Mouse (Mus musculus) macrophage (primary cell): ENCODE results near the gene Ppp1r13b. TPM values are rescaled to one million over a fixed set of nuclear protein-coding genes. Genes with fewer than 3 reads are reported as not detected.

Experiments used
- H3K27ac ChIP-seq: fragments of 350-480 bp; formaldehyde crosslinking; 2 replicates; pipeline ENCODE4 v1.9.0; 2021
- H3K36me3 ChIP-seq: fragments of 350-480 bp; formaldehyde crosslinking; 2 replicates; pipeline ENCODE4 v1.9.0; 2021; ENCODE audit errors: inconsistent target
- H3K4me3 ChIP-seq: fragments of 350-480 bp; formaldehyde crosslinking; 2 replicates; pipeline ENCODE4 v1.9.0; 2021; ENCODE audit errors: inconsistent target
- H3K79me2 ChIP-seq: fragments of 350-480 bp; formaldehyde crosslinking; 2 replicates; pipeline ENCODE4 v1.9.0; 2021; ENCODE audit errors: inconsistent target
- WGBS: methylation state at CpG from one replicate; pipeline ENCODE4 v1.1.7; 2026; ENCODE audit warnings: inconsistent platforms; ENCODE audit not compliant: missing documents; 5-methylcytosine and 5-hydroxymethylcytosine counted together
- polyA plus RNA-seq: library from polyadenylated mRNA; stranded (reverse); fragments of 250-400 nt; gene quantifications from 3 replicates; pipeline ENCODE4 v1.2.4, GENCODE M21; 2018; ENCODE audit warnings: inconsistent platforms

Ppp1r13b gene
- polyA plus RNA-seq, 1 experiment from 2014 or later = 11.1 TPM

GRCm38 (mm10) chr12:111882022-111882421, 25.9 kb downstream of the Ppp1r13b start:
- peaks cover 79% of the 10 kb centered on the region; the same call in 1 of the 2 replicates for H3K79me2 ChIP-seq
- 70% methylated on average over 3 of the region's 3 CpGs for WGBS
- no peak overlapping the region for H3K27ac ChIP-seq
- H3K4me3 ChIP-seq = no peak overlapping the region
- H3K36me3 ChIP-seq = no peaks in the 10 kb centered on the region

GRCm38 (mm10) chr12:111878213-111878612, 29.7 kb downstream of the Ppp1r13b start:
- no peaks in the 10 kb centered on the region for H3K36me3 ChIP-seq
- WGBS = 19% methylated on average over 3 of the region's 3 CpGs
- H3K79me2 ChIP-seq = peaks cover 62% of the 10 kb centered on the region; the same call in 1 of the 2 replicates

GRCm38 (mm10) chr12:111875499-111875898, 32.4 kb downstream of the Ppp1r13b start:
- Histone ChIP-seq H3K4me3 (no peak overlapping the region), H3K36me3 (peaks cover 8% of the 10 kb centered on the region; the same call in 1 of the 2 replicates), H3K79me2 (peaks cover 42% of the 10 kb centered on the region; the same call in 1 of the 2 replicates), H3K27ac (no peak overlapping the region)
- 95% methylated on average over 3 of the region's 3 CpGs for WGBS

More at GRCm38 (mm10) chr12:111878213-111878612, 29.7 kb downstream of the Ppp1r13b start:
- Histone ChIP-seq H3K27ac (no peak overlapping the region), H3K4me3 (no peak overlapping the region)

- Histone ChIP-seq H3K4me3 (no peak overlapping the region), H3K27ac (no peak overlapping the region), H3K79me2 (peaks cover 36% of the 10 kb centered on the region; the same call in 1 of the 2 replicates), H3K36me3 (peaks cover 15% of the 10 kb centered on the region; the same call in 1 of the 2 replicates)
- WGBS = 80% methylated on average over 1 of the region's 1 CpGs
Observed at GRCm38 (mm10) chr12:111874601-111875140, 33.2 kb downstream of the Ppp1r13b start.

- Histone ChIP-seq H3K27ac (no peak overlapping the region), H3K4me3 (no peak overlapping the region), H3K36me3 (peaks cover 19% of the 10 kb centered on the region; the same call in 1 of the 2 replicates), H3K79me2 (peaks cover 20% of the 10 kb centered on the region; the same call in 1 of the 2 replicates)
- WGBS = 83% methylated on average over 5 of the region's 5 CpGs
Observed at GRCm38 (mm10) chr12:111872079-111872478, 35.8 kb downstream of the Ppp1r13b start.

DNA sequence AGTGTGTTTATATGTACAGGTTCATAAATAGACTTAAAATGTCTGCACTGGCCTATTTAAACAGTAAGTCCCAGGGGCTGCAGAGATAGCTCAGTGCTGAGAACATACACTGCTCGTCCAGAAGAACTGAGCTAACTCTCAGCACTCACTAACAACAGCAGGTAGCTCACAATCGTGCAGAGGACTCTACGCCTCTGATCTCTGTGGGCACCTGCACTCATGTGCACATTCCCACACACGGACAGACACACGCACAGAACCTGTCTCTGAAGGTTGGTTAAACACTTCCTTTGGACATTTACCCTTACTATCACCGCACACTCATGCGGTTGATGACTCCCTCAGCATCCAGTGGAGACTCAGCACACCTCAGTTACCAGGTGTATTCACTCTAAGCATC, 37.1 kb downstream of the Ppp1r13b start:
- Histone ChIP-seq H3K27ac (no peak overlapping the region), H3K4me3 (no peak overlapping the region), H3K36me3 (peaks cover 25% of the 10 kb centered on the region; the same call in 1 of the 2 replicates), H3K79me2 (peaks cover 13% of the 10 kb centered on the region; the same call in 1 of the 2 replicates)
- WGBS = 96% methylated on average over 7 of the region's 7 CpGs

- Histone ChIP-seq H3K79me2 (peaks cover 5% of the 10 kb centered on the region; the same call in 1 of the 2 replicates), H3K36me3 (peaks cover 25% of the 10 kb centered on the region; the same call in 1 of the 2 replicates), H3K4me3 (no peak overlapping the region), H3K27ac (no peak overlapping the region)
- WGBS = 91% methylated on average over 1 of the region's 1 CpGs
Observed at GRCm38 (mm10) chr12:111869806-111870205, 38.1 kb downstream of the Ppp1r13b start.

GRCm38 (mm10) chr12:111864206-111864824, 43.6 kb downstream of the Ppp1r13b start:
- Histone ChIP-seq H3K36me3 (peaks cover 19% of the 10 kb centered on the region), H3K4me3 (no peak overlapping the region), H3K27ac (no peak overlapping the region), H3K79me2 (no peaks in the 10 kb centered on the region)
- WGBS = 86% methylated on average over 4 of the region's 4 CpGs

GRCm38 (mm10) chr12:111855448-111855847, 52.5 kb downstream of the Ppp1r13b start:
- 92% methylated on average over 2 of the region's 2 CpGs for WGBS
- Histone ChIP-seq H3K79me2 (no peaks in the 10 kb centered on the region), H3K4me3 (no peak overlapping the region), H3K36me3 (peaks cover 6% of the 10 kb centered on the region; the same call in 1 of the 2 replicates), H3K27ac (no peak overlapping the region)

- Histone ChIP-seq H3K4me3 (no peak overlapping the region), H3K79me2 (no peaks in the 10 kb centered on the region), H3K27ac (no peak overlapping the region), H3K36me3 (0 out of 2 replicates have a peak, but pooled peaks cover 4% of the 10 kb centered on the region)
- 96% methylated on average over 4 of the region's 4 CpGs for WGBS
Observed at GRCm38 (mm10) chr12:111853546-111853945, 54.4 kb downstream of the Ppp1r13b start.

- Histone ChIP-seq H3K4me3 (no peak overlapping the region), H3K36me3 (0 out of 2 replicates have a peak, but pooled peaks cover 4% of the 10 kb centered on the region), H3K79me2 (no peaks in the 10 kb centered on the region), H3K27ac (no peak overlapping the region)
- WGBS = 53% methylated on average over 10 of the region's 10 CpGs
Observed at GRCm38 (mm10) chr12:111853011-111853436, 54.9 kb downstream of the Ppp1r13b start.

DNA sequence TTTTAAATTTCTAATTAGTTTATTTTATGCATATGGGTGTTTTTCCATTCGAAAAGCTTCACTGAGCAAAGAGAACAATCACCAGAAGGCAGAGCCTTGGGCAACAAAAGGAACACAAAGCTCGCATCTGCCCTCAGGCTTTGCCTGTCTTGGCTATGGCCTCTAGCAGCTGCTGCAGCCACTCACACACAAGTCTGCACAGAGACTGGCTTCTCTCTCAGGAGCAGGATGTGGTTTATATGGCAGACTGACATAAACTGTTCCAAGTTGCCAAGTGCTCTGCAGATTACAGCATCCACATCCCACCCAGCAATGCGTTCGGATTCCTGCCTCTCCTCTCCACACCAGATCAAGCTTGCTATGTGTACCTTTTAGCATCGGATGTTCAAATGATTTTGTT, 56.2 kb downstream of the Ppp1r13b start:
- H3K27ac ChIP-seq = no peak overlapping the region
- no peak overlapping the region for H3K4me3 ChIP-seq
- WGBS = 89% methylated on average over 3 of the region's 5 CpGs
- 0 out of 2 replicates have a peak, but pooled peaks cover 4% of the 10 kb centered on the region for H3K36me3 ChIP-seq
- H3K79me2 ChIP-seq = no peaks in the 10 kb centered on the region

- 87% methylated on average over 2 of the region's 2 CpGs for WGBS
- no peak overlapping the region for H3K27ac ChIP-seq
- H3K36me3 ChIP-seq = 0 out of 2 replicates have a peak, but pooled peaks cover 4% of the 10 kb centered on the region
Observed at GRCm38 (mm10) chr12:111851235-111851634, 56.7 kb downstream of the Ppp1r13b start.

GRCm38 (mm10) chr12:111848300-111848798, 59.6 kb downstream of the Ppp1r13b start:
- Histone ChIP-seq H3K27ac (peak overlapping the region; percentile 65), H3K4me3 (no peak overlapping the region), H3K79me2 (no peaks in the 10 kb centered on the region), H3K36me3 (no peaks in the 10 kb centered on the region)
- 80% methylated on average over 9 of the region's 9 CpGs for WGBS

More at GRCm38 (mm10) chr12:111851235-111851634, 56.7 kb downstream of the Ppp1r13b start:
- Histone ChIP-seq H3K79me2 (no peaks in the 10 kb centered on the region), H3K4me3 (no peak overlapping the region)

- 98% methylated on average over 10 of the region's 10 CpGs for WGBS
- Histone ChIP-seq H3K27ac (no peak overlapping the region), H3K79me2 (no peaks in the 10 kb centered on the region), H3K36me3 (no peaks in the 10 kb centered on the region), H3K4me3 (no peak overlapping the region)
Observed at GRCm38 (mm10) chr12:111846815-111847214, 61.1 kb downstream of the Ppp1r13b start.
